ENCODE assay signal across 8 mouse cellular contexts in the genomic region with DNA sequence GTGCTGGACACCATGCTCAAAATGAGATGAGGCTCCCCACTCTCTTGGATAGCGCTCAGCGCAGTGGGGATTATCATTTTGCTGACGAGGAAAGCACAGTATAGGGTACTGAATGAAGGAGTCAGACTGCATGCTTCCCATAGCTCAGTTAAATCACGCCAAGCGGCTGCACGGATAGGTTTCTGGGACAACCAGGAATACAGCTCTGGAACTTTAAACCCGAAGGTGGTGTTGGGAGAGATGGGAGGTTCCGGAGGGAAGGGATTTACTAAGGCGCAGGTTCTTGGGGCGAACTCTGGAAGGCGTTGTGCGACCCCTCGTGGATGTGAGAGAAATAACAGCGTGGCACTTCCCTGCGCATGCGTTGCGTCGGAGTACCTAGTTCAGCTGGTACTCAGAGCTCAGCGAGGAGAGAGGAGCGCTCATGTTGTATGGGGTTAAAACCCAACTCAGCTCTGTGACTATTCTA. TPM values are rescaled to one million over a fixed set of nuclear protein-coding genes. Genes with fewer than 3 reads are reported as not detected.
DNase-seq lines count a peak whose midpoint lies in the region; ATAC-seq and TF ChIP-seq lines count a peak whose summit lies in the region.

No protein-coding gene starts in this region.

- H3K27me3 ChIP-seq in Patski, result no peaks in the 10 kb centered on the region
- no peaks in the 10 kb centered on the region for H3K27me3 ChIP-seq in hindbrain, embryonic 14.5 days (ENCODE audit: control insufficient read depth, insufficient read depth, low read length)

- H3K9ac ChIP-seq in hindbrain, embryonic 14.5 days, result peak overlapping the region; percentile 56

- peak; percentile 72 for ATAC-seq in Patski
- peak; percentile 76 for ATAC-seq in hindbrain, embryonic 14.5 days (ENCODE audit: low FRiP score)

- in situ Hi-C loops in Patski (cut with MboI; ENCODE audit: low pct_unique_long_range_greater_than_20kb), result loop anchor here (5.0 kb wide), 1 partner anchor 40 kb away; no protein-coding TSS in a partner anchor

- POLR2A ChIA-PET in Patski (lab: Charles Lee), result interaction anchor here (1.0 kb wide), 1 partner anchor 40 kb away, joined by 4 read pairs; no protein-coding TSS in a partner anchor

- DNase-seq in Patski (ENCODE audit: low read depth, low spot score), result peak; percentile 73
- peak; percentile 94 to 96 for DNase-seq in cerebellum, postnatal 14 days
- peak; percentile 81 to 94 for DNase-seq in frontal cortex, postnatal 25 days (ENCODE audit: low spot score in 2 of 2)
- peak; percentile 95 for DNase-seq in hindbrain, embryonic 14.5 days (ENCODE audit: low spot score)
- DNase-seq in layer of hippocampus, postnatal 36 days, result peak; percentile 88 to 91
- DNase-seq in lung, postnatal 36 days, result peak; percentile 91
- peak; percentile 96 for DNase-seq in retina, postnatal 1 day
- peak; percentile 76 to 82 for DNase-seq in urinary bladder, adult 18-20 months (ENCODE audit: low spot score in 2 of 2)

- peak; percentile 93 for TF ChIP-seq CTCF in Patski (IDR thresholded peaks at IDR 0.05)

- H3K27ac ChIP-seq in hindbrain, embryonic 14.5 days, result peak overlapping the region; percentile 49; the same call in 1 of the 2 replicates

- peak overlapping the region; percentile 56 for H3K4me2 ChIP-seq in hindbrain, embryonic 14.5 days (replicated peaks)

- peak overlapping the region; percentile 25 for H3K4me3 ChIP-seq in hindbrain, embryonic 14.5 days (replicated peaks; ENCODE audit: low read length)

- CTCF ChIA-PET in Patski (lab: Charles Lee), result interaction anchor here (0.6 to 3.9 kb wide), 15 partner anchors 10 to 292 kb away, joined by 3 to 23 read pairs (median 4); a partner anchor contains a TSS

- H3K9me3 ChIP-seq in hindbrain, embryonic 14.5 days (ENCODE audit: control insufficient read depth, low read length), result no peaks in the 10 kb centered on the region

- 6% methylated on average over 20 of the region's 20 CpGs for WGBS in hindbrain, embryonic 14.5 days

- peaks cover 7% of the 10 kb centered on the region; the same call in 1 of the 2 replicates for H3K4me1 ChIP-seq in hindbrain, embryonic 14.5 days (replicated peaks; ENCODE audit: control insufficient read depth, insufficient read depth, low read length)

- no peaks in the 10 kb centered on the region for H3K36me3 ChIP-seq in hindbrain, embryonic 14.5 days (replicated peaks; ENCODE audit: control insufficient read depth, insufficient read depth)

RNA-seq across cellular contexts. Expression of a gene that starts 4.8 kb away (rescaled TPM):
- polyA plus RNA-seq in Patski (2021), result not detected
- polyA plus RNA-seq in hindbrain, embryonic 14.5 days (2014; fragmentation: Nextera tagmentation; extraction: Ambion mirVana), result 0.38 TPM in 1 of 2 replicates, not detected in the other
- not detected for total RNA-seq in layer of hippocampus, postnatal 36 days (2021)

RNA-seq across cellular contexts. Expression of a gene that starts 31.1 kb away (rescaled TPM):
- polyA plus RNA-seq in Patski (2021), result 0.08 TPM
- polyA plus RNA-seq in hindbrain, embryonic 14.5 days (2014; fragmentation: Nextera tagmentation; extraction: Ambion mirVana), result 5.7 and 6.8 TPM in 2 replicates
- under 1 TPM; 0.25 to 0.61 TPM for total RNA-seq in layer of hippocampus, postnatal 36 days (2021)

RNA-seq across cellular contexts. Expression of a gene that starts 44.9 kb away (rescaled TPM):
- polyA plus RNA-seq in Patski (2021), result 96.3 TPM
- polyA plus RNA-seq in hindbrain, embryonic 14.5 days (2014; fragmentation: Nextera tagmentation; extraction: Ambion mirVana), result 94.9 and 105 TPM in 2 replicates
- total RNA-seq in layer of hippocampus, postnatal 36 days (2021), result 100 to 1,000 TPM; 120 to 123 TPM

RNA-seq across cellular contexts. Expression of a gene that starts 50.9 kb away (rescaled TPM):
- polyA plus RNA-seq in Patski (2021), result 102 TPM
- 12.8 and 12.9 TPM in 2 replicates for polyA plus RNA-seq in hindbrain, embryonic 14.5 days (2014; fragmentation: Nextera tagmentation; extraction: Ambion mirVana)
- 100 to 1,000 TPM; 127 to 131 TPM for total RNA-seq in layer of hippocampus, postnatal 36 days (2021)

Comparison
In these comparisons a context has a peak if more than half of its experiments do, and no peak if none do; other contexts are left out.
1. Peak in every context shown above with its lines: DNase-seq, ATAC-seq, H3K4me3 ChIP-seq and H3K27ac ChIP-seq.